Mouse (Mus musculus): ENCODE results near the gene Thrb. TPM values are rescaled to one million over a fixed set of nuclear protein-coding genes. Genes with fewer than 3 reads are reported as not detected.

The Thrb gene
- polyA plus RNA-seq, 1 experiment from 2014 or later: 1.0 TPM

GRCm38 (mm10) chr14:17967117-17967726 is 307.2 kb downstream of the Thrb start:
- Histone ChIP-seq H3K36me3 (no peaks in the 10 kb centered on the region), H3K27me3 (ENCODE audit: insufficient read depth, poor library complexity, severe bottlenecking) (no peaks in the 10 kb centered on the region), H3K27ac (no peak overlapping the region), H3K9me3 (no peaks in the 10 kb centered on the region), H3K4me1 (no peaks in the 10 kb centered on the region), H3K4me3 (no peak overlapping the region)
- WGBS: 36% methylated on average over 5 of the region's 5 CpGs
- DNase-seq (ENCODE audit: low spot score): no peak

- no peak overlapping the region for H3K4me3 ChIP-seq
- DNase-seq (ENCODE audit: low spot score): no peak
- H3K9me3 ChIP-seq: no peaks in the 10 kb centered on the region
- H3K27me3 ChIP-seq (ENCODE audit: insufficient read depth, poor library complexity, severe bottlenecking): no peaks in the 10 kb centered on the region
- no peaks in the 10 kb centered on the region for H3K4me1 ChIP-seq
- no peak overlapping the region for H3K27ac ChIP-seq
- 84% methylated on average over 4 of the region's 4 CpGs for WGBS
- H3K36me3 ChIP-seq: no peaks in the 10 kb centered on the region
Measured at GRCm38 (mm10) chr14:17972132-17972531, 312.1 kb downstream of the Thrb start.

DNA sequence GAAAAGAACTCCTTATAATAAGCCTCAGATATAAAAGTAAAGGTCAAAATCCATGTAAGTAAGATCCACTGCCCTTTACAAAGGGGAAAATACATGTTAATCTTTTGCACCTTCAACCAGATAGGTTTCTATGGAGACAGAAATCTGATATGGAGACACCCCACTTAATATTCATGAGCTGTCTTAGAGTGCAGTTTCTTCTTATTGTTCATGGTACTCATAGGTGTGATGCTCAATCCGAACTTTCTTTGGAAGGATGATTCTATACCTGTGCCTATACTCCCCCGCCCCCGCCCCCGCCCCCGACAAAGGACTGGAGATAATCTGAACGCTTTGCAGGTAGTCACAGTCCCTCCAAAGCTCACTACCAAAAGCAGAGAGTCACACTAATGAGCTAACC is 312.6 kb downstream of the Thrb start:
- H3K27me3 ChIP-seq (ENCODE audit: insufficient read depth, poor library complexity, severe bottlenecking): no peaks in the 10 kb centered on the region
- H3K4me3 ChIP-seq: no peak overlapping the region
- H3K36me3 ChIP-seq: no peaks in the 10 kb centered on the region
- H3K4me1 ChIP-seq: no peaks in the 10 kb centered on the region
- no peak for DNase-seq (ENCODE audit: low spot score)
- 67% methylated on average over 6 of the region's 6 CpGs for WGBS
- no peak overlapping the region for H3K27ac ChIP-seq
- no peaks in the 10 kb centered on the region for H3K9me3 ChIP-seq

DNA sequence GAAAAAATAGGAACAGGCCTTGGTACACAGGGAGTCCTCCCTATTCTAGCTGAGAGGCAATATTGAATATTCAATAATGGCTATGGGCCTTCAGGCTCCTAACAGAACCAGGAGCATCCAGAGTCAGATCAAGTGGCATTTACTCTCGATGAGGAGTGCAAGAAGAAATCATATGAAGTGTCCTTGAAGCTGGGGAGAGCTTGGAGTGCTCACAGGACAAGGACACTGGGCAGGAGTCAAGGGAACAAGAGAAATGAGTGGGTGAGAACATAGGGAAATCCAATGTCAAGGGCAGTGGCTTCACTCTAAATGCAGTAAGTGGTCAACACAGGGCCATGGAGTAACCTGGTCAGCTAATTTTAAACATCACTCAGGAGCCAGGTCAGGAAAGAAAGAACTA is 315.7 kb downstream of the Thrb start:
- Histone ChIP-seq H3K27ac (no peak overlapping the region), H3K36me3 (no peaks in the 10 kb centered on the region), H3K4me3 (no peak overlapping the region), H3K4me1 (no peaks in the 10 kb centered on the region), H3K27me3 (ENCODE audit: insufficient read depth, poor library complexity, severe bottlenecking) (no peaks in the 10 kb centered on the region), H3K9me3 (no peaks in the 10 kb centered on the region)
- DNase-seq (ENCODE audit: low spot score): no peak
- 56% methylated on average over 1 of the region's 1 CpGs for WGBS

GRCm38 (mm10) chr14:17978259-17978658 is 318.2 kb downstream of the Thrb start:
- DNase-seq (ENCODE audit: low spot score): no peak
- Histone ChIP-seq H3K9me3 (no peaks in the 10 kb centered on the region), H3K27me3 (ENCODE audit: insufficient read depth, poor library complexity, severe bottlenecking) (no peaks in the 10 kb centered on the region), H3K27ac (no peak overlapping the region), H3K4me3 (no peak overlapping the region), H3K36me3 (no peaks in the 10 kb centered on the region), H3K4me1 (no peaks in the 10 kb centered on the region)

- Histone ChIP-seq H3K36me3 (no peaks in the 10 kb centered on the region), H3K27ac (no peak overlapping the region), H3K27me3 (ENCODE audit: insufficient read depth, poor library complexity, severe bottlenecking) (no peaks in the 10 kb centered on the region), H3K4me1 (no peaks in the 10 kb centered on the region), H3K4me3 (no peak overlapping the region), H3K9me3 (no peaks in the 10 kb centered on the region)
- WGBS: 73% methylated on average over 3 of the region's 3 CpGs
- DNase-seq (ENCODE audit: low spot score): no peak
Measured at GRCm38 (mm10) chr14:17981258-17981657, 321.2 kb downstream of the Thrb start.

DNA sequence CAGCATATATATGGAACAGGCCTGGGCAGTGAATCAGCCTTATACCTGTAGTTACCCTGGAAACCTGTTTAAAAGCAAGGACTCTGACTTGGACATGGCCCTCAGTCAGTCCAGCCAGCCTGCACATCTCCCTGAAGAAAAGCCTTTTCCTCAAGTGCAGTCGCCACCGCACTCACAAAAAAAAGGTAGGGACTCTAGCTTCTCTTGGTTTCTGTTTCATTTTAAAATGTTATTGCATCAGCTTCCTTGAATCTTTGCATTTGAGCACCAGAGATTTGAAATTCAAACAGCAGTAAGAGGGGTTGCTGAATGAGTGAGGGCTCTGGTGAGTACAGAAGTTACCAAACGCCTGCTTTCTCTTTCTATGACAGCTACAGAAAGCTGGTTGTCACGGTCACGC is 322.0 kb downstream of the Thrb start:
- Histone ChIP-seq H3K27me3 (ENCODE audit: insufficient read depth, poor library complexity, severe bottlenecking) (no peaks in the 10 kb centered on the region), H3K36me3 (no peaks in the 10 kb centered on the region), H3K9me3 (no peaks in the 10 kb centered on the region), H3K27ac (no peak overlapping the region), H3K4me3 (no peak overlapping the region), H3K4me1 (no peaks in the 10 kb centered on the region)
- WGBS: 84% methylated on average over 5 of the region's 5 CpGs
- no peak for DNase-seq (ENCODE audit: low spot score)

DNA sequence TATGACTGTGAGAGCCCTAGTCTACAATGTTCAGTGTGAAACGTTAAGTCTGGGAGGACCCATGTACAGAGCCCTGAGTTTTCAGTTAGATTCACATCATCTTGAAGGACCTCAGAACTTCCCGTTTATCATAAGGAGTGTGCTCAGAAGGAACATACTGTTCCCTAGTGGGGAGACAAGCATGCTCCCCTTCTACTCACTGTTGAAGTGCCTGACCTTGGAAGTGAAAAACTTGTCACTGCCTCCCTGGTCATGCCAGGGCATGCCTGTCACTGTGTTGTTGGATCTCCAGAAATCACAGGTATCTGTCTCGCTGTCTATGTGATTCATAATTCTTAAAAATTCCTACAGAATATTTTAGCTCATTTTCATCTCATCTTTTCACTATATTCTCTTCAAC is 323.3 kb downstream of the Thrb start:
- H3K4me3 ChIP-seq: no peak overlapping the region
- H3K27me3 ChIP-seq (ENCODE audit: insufficient read depth, poor library complexity, severe bottlenecking): no peaks in the 10 kb centered on the region
- no peaks in the 10 kb centered on the region for H3K9me3 ChIP-seq
- no peaks in the 10 kb centered on the region for H3K36me3 ChIP-seq
- H3K27ac ChIP-seq: no peak overlapping the region
- no peak for DNase-seq (ENCODE audit: low spot score)
- no peaks in the 10 kb centered on the region for H3K4me1 ChIP-seq
- WGBS: 81% methylated on average over 3 of the region's 3 CpGs

DNA sequence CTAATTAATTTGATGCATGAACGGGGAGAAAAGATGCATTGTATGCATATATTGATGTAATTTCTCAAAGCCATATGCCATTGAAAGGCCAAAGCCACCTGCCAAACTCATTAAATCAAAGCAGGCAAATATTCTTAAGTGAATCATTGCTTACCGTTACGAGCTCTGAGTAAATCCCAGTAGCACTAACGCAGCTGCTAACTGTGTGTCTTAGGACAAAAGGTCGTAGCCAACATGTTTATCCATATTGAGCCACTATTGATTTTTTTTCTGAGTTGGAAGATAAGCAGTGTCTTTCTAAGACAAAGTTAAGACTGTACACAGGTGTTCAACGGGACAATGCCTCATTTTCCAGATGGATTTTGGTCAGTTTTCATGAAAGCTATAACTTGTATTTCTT is 323.8 kb downstream of the Thrb start:
- Histone ChIP-seq H3K9me3 (no peaks in the 10 kb centered on the region), H3K4me3 (no peak overlapping the region), H3K36me3 (no peaks in the 10 kb centered on the region), H3K4me1 (no peaks in the 10 kb centered on the region), H3K27me3 (ENCODE audit: insufficient read depth, poor library complexity, severe bottlenecking) (no peaks in the 10 kb centered on the region), H3K27ac (no peak overlapping the region)
- WGBS: 75% methylated on average over 6 of the region's 6 CpGs
- DNase-seq (ENCODE audit: low spot score): no peak

DNA sequence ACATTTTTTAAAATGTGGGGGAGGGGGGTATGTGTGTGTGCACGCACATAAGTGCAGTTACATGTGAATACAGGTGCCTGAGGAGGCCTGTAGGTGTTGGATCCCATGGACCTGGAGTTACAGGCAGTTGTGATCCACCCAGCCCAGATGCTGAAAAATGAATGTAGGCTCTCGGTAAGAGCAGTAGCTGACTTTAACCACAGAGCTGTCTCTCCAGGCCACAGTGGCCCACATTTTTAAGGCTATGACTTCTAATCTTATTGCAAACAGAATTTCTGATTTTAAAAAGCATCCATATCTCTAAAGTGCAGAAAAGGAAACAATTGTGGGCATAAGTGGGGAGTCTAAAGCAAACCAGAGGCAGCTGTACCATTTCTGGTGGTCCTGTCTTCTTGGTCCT is 328.5 kb downstream of the Thrb start:
- Histone ChIP-seq H3K4me1 (no peaks in the 10 kb centered on the region), H3K36me3 (no peaks in the 10 kb centered on the region), H3K4me3 (no peak overlapping the region), H3K27me3 (ENCODE audit: insufficient read depth, poor library complexity, severe bottlenecking) (no peaks in the 10 kb centered on the region), H3K9me3 (no peaks in the 10 kb centered on the region), H3K27ac (no peak overlapping the region)
- no peak for DNase-seq (ENCODE audit: low spot score)
- 89% methylated on average over 2 of the region's 2 CpGs for WGBS

- H3K27ac ChIP-seq: no peak overlapping the region
- 69% methylated on average over 4 of the region's 4 CpGs for WGBS
- no peaks in the 10 kb centered on the region for H3K27me3 ChIP-seq (ENCODE audit: insufficient read depth, poor library complexity, severe bottlenecking)
- no peaks in the 10 kb centered on the region for H3K9me3 ChIP-seq
- H3K4me3 ChIP-seq: no peak overlapping the region
- no peaks in the 10 kb centered on the region for H3K36me3 ChIP-seq
- DNase-seq (ENCODE audit: low spot score): no peak
- no peaks in the 10 kb centered on the region for H3K4me1 ChIP-seq
Measured at GRCm38 (mm10) chr14:17989182-17989581, 329.1 kb downstream of the Thrb start.

DNA sequence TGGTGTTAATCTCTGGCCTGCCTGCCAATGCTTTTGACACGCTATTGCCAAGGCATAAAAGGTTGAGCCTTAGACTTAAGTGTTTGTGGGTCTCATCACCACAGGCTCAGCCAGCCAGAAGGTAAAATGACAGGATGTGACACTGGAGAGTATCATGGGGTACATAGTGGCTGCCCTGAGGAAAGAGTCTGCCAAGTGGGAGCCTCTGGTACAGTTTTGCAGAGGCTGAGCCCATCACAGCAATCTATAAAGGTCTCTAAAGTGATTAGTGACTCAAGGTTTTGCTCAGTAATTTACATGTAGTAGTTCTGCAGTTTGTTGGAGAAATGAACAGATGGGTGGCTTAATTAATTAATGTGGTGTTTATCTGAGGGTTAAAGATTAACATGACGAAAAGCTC is 330.1 kb downstream of the Thrb start:
- H3K4me3 ChIP-seq: no peak overlapping the region
- no peaks in the 10 kb centered on the region for H3K4me1 ChIP-seq
- whole genome bisulfite sequencing: 76% methylated on average over 2 of the region's 2 CpGs
- H3K36me3 ChIP-seq: no peaks in the 10 kb centered on the region
- H3K9me3 ChIP-seq: no peaks in the 10 kb centered on the region
- no peak for DNase-seq (ENCODE audit: low spot score)
- no peaks in the 10 kb centered on the region for H3K27me3 ChIP-seq (ENCODE audit: insufficient read depth, poor library complexity, severe bottlenecking)
- H3K27ac ChIP-seq: no peak overlapping the region

DNA sequence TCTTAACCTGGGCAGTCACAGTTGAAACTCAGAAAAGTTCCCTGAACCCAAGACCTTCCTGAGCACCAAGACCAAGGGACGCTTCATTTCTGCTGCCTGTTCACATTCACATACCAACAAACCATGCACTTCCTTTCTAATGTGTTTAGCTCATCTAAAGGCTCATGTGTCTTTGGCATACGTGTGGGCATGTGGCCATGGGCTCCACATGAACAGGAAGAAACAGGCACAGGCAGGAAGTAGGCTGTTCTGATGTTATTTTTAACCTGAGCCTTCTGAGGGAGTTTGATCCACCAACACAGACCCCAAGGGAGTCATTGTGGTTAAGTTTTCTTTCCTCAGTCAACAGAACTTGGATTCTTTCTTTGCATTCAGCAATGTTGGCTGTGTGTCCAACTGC is 341.8 kb downstream of the Thrb start:
- DNase-seq (ENCODE audit: low spot score): no peak

DNA sequence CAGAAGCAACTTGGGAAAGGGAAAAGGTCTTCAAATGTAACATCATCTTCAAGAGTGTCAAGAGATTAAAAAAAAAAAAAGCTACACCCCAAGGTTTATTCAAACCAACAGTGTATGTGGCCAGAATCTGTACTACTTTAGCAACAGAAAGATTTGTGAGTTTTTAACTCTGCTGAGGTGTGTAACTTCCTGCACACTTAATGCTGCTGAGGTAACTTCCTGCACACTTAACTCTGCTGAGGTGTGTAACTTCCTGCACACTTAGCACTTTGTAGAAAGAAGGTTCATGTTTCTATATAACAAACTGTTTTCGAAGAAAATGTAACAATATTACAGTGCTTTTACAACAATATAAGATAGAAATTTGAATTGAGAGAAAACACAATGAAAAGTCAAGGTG is 343.6 kb downstream of the Thrb start:
- no peaks in the 10 kb centered on the region for H3K27me3 ChIP-seq (ENCODE audit: insufficient read depth, poor library complexity, severe bottlenecking)
- H3K4me1 ChIP-seq: no peaks in the 10 kb centered on the region
- WGBS: 90% methylated on average over 1 of the region's 1 CpGs
- no peak for DNase-seq (ENCODE audit: low spot score)
- no peaks in the 10 kb centered on the region for H3K9me3 ChIP-seq
- no peak overlapping the region for H3K27ac ChIP-seq
- H3K4me3 ChIP-seq: no peak overlapping the region
- H3K36me3 ChIP-seq: no peaks in the 10 kb centered on the region

More for the DNA sequence above, 341.8 kb downstream of the Thrb start:
- Histone ChIP-seq H3K4me1 (no peaks in the 10 kb centered on the region), H3K36me3 (no peaks in the 10 kb centered on the region), H3K4me3 (no peak overlapping the region), H3K27ac (no peak overlapping the region), H3K27me3 (ENCODE audit: insufficient read depth, poor library complexity, severe bottlenecking) (no peaks in the 10 kb centered on the region), H3K9me3 (no peaks in the 10 kb centered on the region)
- 65% methylated on average over 2 of the region's 2 CpGs for WGBS

Data from heart, embryonic 10.5 days (tissue).